In genomic region chr16:28881787-28882186, GRCm38 (mm10) we compare ENCODE assay signal across 16 mouse cellular contexts. TPM values are rescaled to one million over a fixed set of nuclear protein-coding genes. Genes with fewer than 3 reads are reported as not detected.
DNase-seq lines count a peak whose midpoint lies in the region; ATAC-seq and TF ChIP-seq lines count a peak whose summit lies in the region.
"Had no signal": no experiment of that assay in that cellular context is flagged by ENCODE, and none has a peak within 500 bp of the region (broad histone marks: within the 10 kb centered on the region; RNA-seq: fewer than 3 reads in every experiment).

No protein-coding gene starts in this region.

- peak; percentile 30 for DNase-seq in adrenal gland, postnatal 14 days
- no peak for DNase-seq in adrenal gland, adult 18-20 months (ENCODE audit: low spot score in 2 of 2)
- DNase-seq in lung, embryonic 14.5 days: peak; percentile 36
- no peak for DNase-seq in thymus, postnatal 0 days (ENCODE audit: low spot score)
- DNase-seq in frontal cortex, postnatal 25 days (ENCODE audit: low spot score in 2 of 2): no peak
- no peak for DNase-seq in thymus, postnatal 14 days
- DNase-seq: cerebellum, postnatal 14 days; layer of hippocampus, adult 9-11 months; left cerebral cortex, postnatal 4 days; liver, embryonic 13.5 days; right cerebral cortex, postnatal 4 days had no signal

- H3K9me3 ChIP-seq in E14TG2a.4 (ENCODE audit: low read length): no peaks in the 10 kb centered on the region
- H3K9me3 ChIP-seq in heart, embryonic 13.5 days: no peaks in the 10 kb centered on the region
- H3K9me3 ChIP-seq in lung, embryonic 14.5 days (ENCODE audit: low read depth, low read length): no peaks in the 10 kb centered on the region
- H3K9me3 ChIP-seq: embryonic facial prominence, embryonic 10.5 days; liver, embryonic 13.5 days; midbrain, embryonic 12.5 days had no signal

- H3K9ac ChIP-seq in heart, embryonic 13.5 days: no peak overlapping the region
- H3K9ac ChIP-seq in lung, embryonic 14.5 days: no peak overlapping the region
- H3K9ac ChIP-seq: hindbrain, embryonic 14.5 days; liver, embryonic 13.5 days; midbrain, embryonic 12.5 days had no signal

- no peaks in the 10 kb centered on the region; the same call in 1 of the 2 replicates for H3K36me3 ChIP-seq in E14TG2a.4 (ENCODE audit: insufficient read depth, low read length)
- no peaks in the 10 kb centered on the region for H3K36me3 ChIP-seq in heart, embryonic 13.5 days
- H3K36me3 ChIP-seq in lung, embryonic 14.5 days (ENCODE audit: insufficient read depth): no peaks in the 10 kb centered on the region
- H3K36me3 ChIP-seq: embryonic facial prominence, embryonic 10.5 days; liver, embryonic 13.5 days; midbrain, embryonic 12.5 days had no signal

- no peak for TF ChIP-seq CTCF in E14TG2a.4 (conservative IDR thresholded peaks at IDR 0.05; ENCODE audit: low read length)
- TF ChIP-seq CTCF in lung, embryonic 14.5 days (IDR thresholded peaks at IDR 0.05; ENCODE audit: low read depth): no peak

- H3K27me3 ChIP-seq in E14TG2a.4 (ENCODE audit: insufficient read depth, low read length): no peaks in the 10 kb centered on the region
- H3K27me3 ChIP-seq in heart, embryonic 13.5 days (replicated peaks): no peaks in the 10 kb centered on the region
- no peaks in the 10 kb centered on the region for H3K27me3 ChIP-seq in lung, embryonic 14.5 days (ENCODE audit: insufficient read depth, low read length)
- H3K27me3 ChIP-seq: liver, embryonic 13.5 days; midbrain, embryonic 12.5 days had no signal

- WGBS in heart, embryonic 13.5 days: 38% methylated on average over 8 of the region's 8 CpGs
- 24% methylated on average over 8 of the region's 8 CpGs for WGBS in lung, embryonic 14.5 days

- H3K4me1 ChIP-seq in E14TG2a.4 (replicated peaks; ENCODE audit: low read depth, low read length): peaks cover 93% of the 10 kb centered on the region
- H3K4me1 ChIP-seq in heart, embryonic 13.5 days: peaks cover 70% of the 10 kb centered on the region
- peaks cover 37% of the 10 kb centered on the region for H3K4me1 ChIP-seq in lung, embryonic 14.5 days (ENCODE audit: insufficient read depth)

- H3K4me2 ChIP-seq in heart, embryonic 13.5 days: peak overlapping the region; percentile 50
- H3K4me2 ChIP-seq in lung, embryonic 14.5 days: no peak overlapping the region
- H3K4me2 ChIP-seq: liver, embryonic 13.5 days; midbrain, embryonic 12.5 days had no signal

- no peak for ATAC-seq in heart, embryonic 13.5 days (ENCODE audit: extremely low read depth, insufficient number of reproducible peaks, low FRiP score, low TSS enrichment)
- ATAC-seq in lung, embryonic 14.5 days (ENCODE audit: insufficient read depth): no peak

- no peak overlapping the region for H3K27ac ChIP-seq in heart, embryonic 13.5 days (replicated peaks)
- H3K27ac ChIP-seq in lung, embryonic 14.5 days (ENCODE audit: low read depth): no peak overlapping the region
- H3K27ac ChIP-seq: embryonic facial prominence, embryonic 10.5 days; hindbrain, embryonic 14.5 days; liver, embryonic 13.5 days; midbrain, embryonic 12.5 days had no signal

- 0 out of 2 replicates have a peak overlapping the region, but pooled peaks have one; percentile 5 for H3K4me3 ChIP-seq in E14TG2a.4 (replicated peaks; ENCODE audit: low read length)
- no peak overlapping the region for H3K4me3 ChIP-seq in heart, embryonic 13.5 days
- H3K4me3 ChIP-seq in lung, embryonic 14.5 days (ENCODE audit: low read depth, low read length): no peak overlapping the region
- H3K4me3 ChIP-seq: embryonic facial prominence, embryonic 10.5 days; liver, embryonic 13.5 days; midbrain, embryonic 12.5 days had no signal

RNA-seq across cellular contexts. Expression of gene Mb21d2, which starts 47.7 kb away (rescaled TPM):
- 11.5 and 11.8 TPM in 2 replicates for total RNA-seq in adrenal gland, postnatal 14 days (2021)
- total RNA-seq in adrenal gland, adult 18-20 months (2021): 1 to 10 TPM; 6.8 to 9.9 TPM
- polyA plus RNA-seq in heart, embryonic 13.5 days (2015; fragmentation: Nextera tagmentation; extraction: Ambion mirVana): 3.2 and 3.9 TPM in 2 replicates
- 7.3 and 9.6 TPM in 2 replicates for polyA plus RNA-seq in lung, embryonic 14.5 days (2014; fragmentation: Nextera tagmentation; extraction: Ambion mirVana)
- polyA plus RNA-seq in thymus, postnatal 0 days (2015; fragmentation: Nextera tagmentation; extraction: Ambion mirVana): 1.2 and 1.6 TPM in 2 replicates

Comparison
In these comparisons a context has a peak if more than half of its experiments do, and no peak if none do; other contexts are left out.
1. DNase-seq: peak in adrenal gland, postnatal 14 days (single experiment) and lung, embryonic 14.5 days (single experiment); none in adrenal gland, adult 18-20 months (0 of 2), thymus, postnatal 0 days (single experiment), frontal cortex, postnatal 25 days (0 of 2) and thymus, postnatal 14 days (single experiment).